Mouse (Mus musculus) CH12F3 (cell line): ENCODE measurements around the gene Trim2.

Experiments used
- in situ Hi-C: fragments of 300-500 bp; cut with MboI; formaldehyde crosslinking; loops from 2 replicates; pipeline ENCODE4 v1.14.3; 2020; ENCODE audit warnings: low sequenced_read_pairs

Gene Trim2

GRCm38 (mm10) chr3:84228911-84229310 is 77.8 kb downstream of the Trim2 start:
- in situ Hi-C loops, result no loop called here

GRCm38 (mm10) chr3:84228203-84228870 is 78.3 kb downstream of the Trim2 start:
- in situ Hi-C loops, result no loop called here

GRCm38 (mm10) chr3:84227628-84228027 is 79.0 kb downstream of the Trim2 start:
- in situ Hi-C loops, result no loop called here

GRCm38 (mm10) chr3:84224982-84225381 is 81.7 kb downstream of the Trim2 start:
- in situ Hi-C loops, result no loop called here

- in situ Hi-C loops, result no loop called here
These were observed 85.9 kb downstream of the Trim2 start for GRCm38 (mm10) chr3:84220748-84221147.

- in situ Hi-C loops, result no loop called here
These were observed 86.4 kb downstream of the Trim2 start for GRCm38 (mm10) chr3:84220326-84220725.

GRCm38 (mm10) chr3:84219720-84220273 is 86.9 kb downstream of the Trim2 start:
- in situ Hi-C loops, result no loop called here

GRCm38 (mm10) chr3:84219166-84219710 is 87.4 kb downstream of the Trim2 start:
- in situ Hi-C loops, result no loop called here

GRCm38 (mm10) chr3:84218498-84218897 is 88.2 kb downstream of the Trim2 start:
- in situ Hi-C loops, result no loop called here

- in situ Hi-C loops, result no loop called here
These were observed 88.7 kb downstream of the Trim2 start for GRCm38 (mm10) chr3:84217961-84218351.

- in situ Hi-C loops, result no loop called here
These were observed 89.3 kb downstream of the Trim2 start for GRCm38 (mm10) chr3:84217118-84217960.

- in situ Hi-C loops, result no loop called here
These were observed 90.8 kb downstream of the Trim2 start for GRCm38 (mm10) chr3:84215743-84216360.

GRCm38 (mm10) chr3:84215253-84215652 is 91.4 kb downstream of the Trim2 start:
- in situ Hi-C loops, result no loop called here

GRCm38 (mm10) chr3:84214501-84214900 is 92.2 kb downstream of the Trim2 start:
- in situ Hi-C loops, result no loop called here

GRCm38 (mm10) chr3:84211340-84211875 is 95.3 kb downstream of the Trim2 start:
- in situ Hi-C loops, result no loop called here

GRCm38 (mm10) chr3:84208917-84209513 is 97.7 kb downstream of the Trim2 start:
- in situ Hi-C loops, result no loop called here

GRCm38 (mm10) chr3:84208475-84208874 is 98.2 kb downstream of the Trim2 start:
- in situ Hi-C loops, result no loop called here

GRCm38 (mm10) chr3:84207366-84207765 is 99.3 kb downstream of the Trim2 start:
- in situ Hi-C loops, result no loop called here

GRCm38 (mm10) chr3:84206106-84206505 is 100.6 kb downstream of the Trim2 start:
- in situ Hi-C loops, result no loop called here

GRCm38 (mm10) chr3:84205650-84206049 is 101.0 kb downstream of the Trim2 start:
- in situ Hi-C loops, result no loop called here
